Mouse (Mus musculus) liver (tissue): ENCODE data around the gene Zbtb16.

Experiments used
- DNase-seq: peaks from one replicate; pipeline ENCODE4 v3.0.0-alpha.2; 2020; ENCODE audit warnings: mixed read lengths

Zbtb16 gene

GRCm38 (mm10) chr9:48724733-48725132 lies 111.3 kb downstream of the Zbtb16 start:
- DNase-seq = no peak

GRCm38 (mm10) chr9:48723511-48724304 lies 112.3 kb downstream of the Zbtb16 start:
- peak; percentile 38 for DNase-seq

GRCm38 (mm10) chr9:48723025-48723424 lies 113.0 kb downstream of the Zbtb16 start:
- DNase-seq = no peak

- no peak for DNase-seq
These were observed 113.6 kb downstream of the Zbtb16 start for GRCm38 (mm10) chr9:48722261-48722920.

- DNase-seq = no peak
These were observed 114.4 kb downstream of the Zbtb16 start for GRCm38 (mm10) chr9:48721655-48722054.

- no peak for DNase-seq
These were observed 114.8 kb downstream of the Zbtb16 start for GRCm38 (mm10) chr9:48721172-48721571.

GRCm38 (mm10) chr9:48720251-48720963 lies 115.6 kb downstream of the Zbtb16 start:
- no peak for DNase-seq

GRCm38 (mm10) chr9:48719619-48720018 lies 116.4 kb downstream of the Zbtb16 start:
- no peak for DNase-seq

- DNase-seq = no peak
These were observed 119.5 kb downstream of the Zbtb16 start for GRCm38 (mm10) chr9:48716549-48716948.

- DNase-seq = no peak
These were observed 121.0 kb downstream of the Zbtb16 start for GRCm38 (mm10) chr9:48715042-48715441.

- DNase-seq = no peak
These were observed 122.2 kb downstream of the Zbtb16 start for GRCm38 (mm10) chr9:48713779-48714178.

GRCm38 (mm10) chr9:48712985-48713765 lies 122.8 kb downstream of the Zbtb16 start:
- DNase-seq = no peak

- peak; percentile 24 for DNase-seq
These were observed 124.2 kb downstream of the Zbtb16 start for GRCm38 (mm10) chr9:48711826-48712225.

- DNase-seq = no peak
These were observed 124.7 kb downstream of the Zbtb16 start for GRCm38 (mm10) chr9:48711296-48711781.

- peak; percentile 48 for DNase-seq
These were observed 125.4 kb downstream of the Zbtb16 start for GRCm38 (mm10) chr9:48710355-48711295.

- DNase-seq = no peak
These were observed 128.2 kb downstream of the Zbtb16 start for GRCm38 (mm10) chr9:48707824-48708229.

GRCm38 (mm10) chr9:48707134-48707823 lies 128.7 kb downstream of the Zbtb16 start:
- DNase-seq = no peak

- DNase-seq = no peak
These were observed 134.7 kb downstream of the Zbtb16 start for GRCm38 (mm10) chr9:48701296-48701695.

GRCm38 (mm10) chr9:48700871-48701270 lies 135.2 kb downstream of the Zbtb16 start:
- DNase-seq = no peak

GRCm38 (mm10) chr9:48697470-48697815 lies 138.6 kb downstream of the Zbtb16 start:
- no peak for DNase-seq
